Comparison of ENCODE assay signal across 8 mouse cellular contexts in the genomic region with DNA sequence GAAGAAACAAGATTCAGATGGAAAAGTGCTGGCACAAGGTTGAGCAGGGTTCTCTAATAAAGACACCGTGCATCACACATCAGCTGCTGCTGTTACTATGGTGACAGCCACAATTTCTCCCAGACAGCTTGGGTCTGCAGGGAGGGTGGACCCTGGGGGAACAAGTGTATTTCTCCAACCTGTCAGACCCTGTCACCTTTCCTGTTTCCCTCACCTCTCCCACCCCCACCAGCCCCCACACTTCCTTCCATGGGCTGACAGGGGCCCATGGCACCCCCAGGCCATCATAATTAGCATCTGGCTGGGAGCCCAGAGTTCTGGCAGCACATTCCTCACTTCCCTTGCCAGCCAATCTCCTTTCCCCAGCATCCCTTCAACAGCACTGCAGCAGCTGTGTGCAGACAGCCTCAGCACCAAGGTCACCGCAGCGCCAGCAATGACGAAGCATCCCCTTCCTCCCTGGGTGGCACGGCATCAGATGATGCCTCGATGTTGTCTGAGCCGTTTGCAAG. TPM values are rescaled to one million over a fixed set of nuclear protein-coding genes. Genes with fewer than 3 reads are reported as not detected.
A peak's percentile ranks its signal among the peaks of the same experiment; 100 is the strongest.
DNase-seq lines count a peak whose midpoint lies in the region; ATAC-seq lines count a peak whose summit lies in the region.

No protein-coding gene starts in this region.

- no peaks in the 10 kb centered on the region for H3K27me3 ChIP-seq in embryonic facial prominence, embryonic 14.5 days (replicated peaks; ENCODE audit: control insufficient read depth, insufficient read depth, low read length)
- H3K27me3 ChIP-seq in heart, embryonic 14.5 days (ENCODE audit: control insufficient read depth, insufficient read depth, low read length): no peaks in the 10 kb centered on the region
- no peaks in the 10 kb centered on the region for H3K27me3 ChIP-seq in kidney, embryonic 15.5 days
- no peaks in the 10 kb centered on the region for H3K27me3 ChIP-seq in limb, embryonic 12.5 days
- H3K27me3 ChIP-seq in neural tube, embryonic 15.5 days (replicated peaks): no peaks in the 10 kb centered on the region

- H3K9me3 ChIP-seq in embryonic facial prominence, embryonic 14.5 days (ENCODE audit: control insufficient read depth, low read length): no peaks in the 10 kb centered on the region
- no peaks in the 10 kb centered on the region for H3K9me3 ChIP-seq in heart, embryonic 14.5 days (ENCODE audit: control insufficient read depth, low read length)
- no peaks in the 10 kb centered on the region for H3K9me3 ChIP-seq in kidney, embryonic 15.5 days (replicated peaks)
- H3K9me3 ChIP-seq in limb, embryonic 12.5 days: no peaks in the 10 kb centered on the region
- H3K9me3 ChIP-seq in neural tube, embryonic 15.5 days (replicated peaks): no peaks in the 10 kb centered on the region

- peak; percentile 17 for DNase-seq in thymus, postnatal 4 days
- no peak for DNase-seq in thymus, postnatal 14 days
- peak; percentile 91 for DNase-seq in embryonic facial prominence, embryonic 14.5 days (ENCODE audit: low spot score)
- DNase-seq in spleen, postnatal 36 days (ENCODE audit: low spot score in 2 of 2): no peak

- 0 out of 2 replicates have a peak overlapping the region, but pooled peaks have one; percentile 28 for H3K9ac ChIP-seq in embryonic facial prominence, embryonic 14.5 days (ENCODE audit: low read depth, low read length)
- no peak overlapping the region for H3K9ac ChIP-seq in heart, embryonic 14.5 days (ENCODE audit: low read length)
- no peak overlapping the region for H3K9ac ChIP-seq in kidney, embryonic 15.5 days
- H3K9ac ChIP-seq in limb, embryonic 12.5 days (replicated peaks): no peak overlapping the region
- H3K9ac ChIP-seq in neural tube, embryonic 15.5 days (replicated peaks): 0 out of 2 replicates have a peak overlapping the region, but pooled peaks have one; percentile 14

- H3K36me3 ChIP-seq in embryonic facial prominence, embryonic 14.5 days (ENCODE audit: control insufficient read depth, insufficient read depth, low read length): no peaks in the 10 kb centered on the region
- H3K36me3 ChIP-seq in heart, embryonic 14.5 days (ENCODE audit: control insufficient read depth, insufficient read depth, low read length): no peaks in the 10 kb centered on the region
- no peaks in the 10 kb centered on the region for H3K36me3 ChIP-seq in kidney, embryonic 15.5 days
- H3K36me3 ChIP-seq in limb, embryonic 12.5 days: no peaks in the 10 kb centered on the region
- no peaks in the 10 kb centered on the region for H3K36me3 ChIP-seq in neural tube, embryonic 15.5 days

- peak overlapping the region; percentile 82 for H3K27ac ChIP-seq in embryonic facial prominence, embryonic 14.5 days (replicated peaks; ENCODE audit: low read depth, low read length)
- H3K27ac ChIP-seq in heart, embryonic 14.5 days (replicated peaks in 1 of 2; ENCODE audit: control insufficient read depth in 1 of 2, insufficient read depth in 1 of 2, low read depth in 2 of 2, low read length in 2 of 2): peak overlapping the region in 1 of 2 experiments; percentile 21; a peak in 1 of 4 replicates
- peak overlapping the region; percentile 63 for H3K27ac ChIP-seq in kidney, embryonic 15.5 days
- H3K27ac ChIP-seq in limb, embryonic 12.5 days: peak overlapping the region; percentile 93
- H3K27ac ChIP-seq in neural tube, embryonic 15.5 days (replicated peaks): peak overlapping the region; percentile 90

- under 1% methylated on average over 7 of the region's 7 CpGs for WGBS in embryonic facial prominence, embryonic 14.5 days
- WGBS in heart, embryonic 14.5 days: 0% methylated on average over 7 of the region's 7 CpGs
- 2% methylated on average over 7 of the region's 7 CpGs for WGBS in kidney, embryonic 15.5 days
- WGBS in limb, embryonic 12.5 days: under 1% methylated on average over 7 of the region's 7 CpGs
- 3% methylated on average over 7 of the region's 7 CpGs for WGBS in neural tube, embryonic 15.5 days

- peak; percentile 89 for ATAC-seq in embryonic facial prominence, embryonic 14.5 days (ENCODE audit: low read depth)
- ATAC-seq in heart, embryonic 14.5 days (ENCODE audit: insufficient number of reproducible peaks, insufficient read depth, low FRiP score, low read depth): peak; percentile 88
- peak; percentile 72 for ATAC-seq in kidney, embryonic 15.5 days (replicated peaks; ENCODE audit: low FRiP score)
- peak; percentile 77 for ATAC-seq in limb, embryonic 12.5 days (ENCODE audit: insufficient number of reproducible peaks, insufficient read depth, low FRiP score, low TSS enrichment, low read depth)
- peak; percentile 91 for ATAC-seq in neural tube, embryonic 15.5 days (ENCODE audit: low FRiP score)

- peak overlapping the region; percentile 47 for H3K4me2 ChIP-seq in embryonic facial prominence, embryonic 14.5 days (ENCODE audit: low read depth, low read length)
- peak overlapping the region; percentile 41 for H3K4me2 ChIP-seq in heart, embryonic 14.5 days (ENCODE audit: low read length)
- peak overlapping the region; percentile 57 for H3K4me2 ChIP-seq in kidney, embryonic 15.5 days
- peak overlapping the region; percentile 59 for H3K4me2 ChIP-seq in limb, embryonic 12.5 days
- H3K4me2 ChIP-seq in neural tube, embryonic 15.5 days: peak overlapping the region; percentile 56

- H3K4me3 ChIP-seq in embryonic facial prominence, embryonic 14.5 days (ENCODE audit: low read depth, low read length): peak overlapping the region; percentile 14
- 0 out of 4 replicates have a peak overlapping the region, but pooled peaks have one; percentile 0 to 2 for H3K4me3 ChIP-seq in heart, embryonic 14.5 days (ENCODE audit: control insufficient read depth in 1 of 2, insufficient read depth in 1 of 2, low read depth in 1 of 2, low read length in 2 of 2)
- H3K4me3 ChIP-seq in kidney, embryonic 15.5 days (replicated peaks): peak overlapping the region; percentile 27
- H3K4me3 ChIP-seq in limb, embryonic 12.5 days (replicated peaks): peak overlapping the region; percentile 27
- peak overlapping the region; percentile 25 for H3K4me3 ChIP-seq in neural tube, embryonic 15.5 days (replicated peaks)

- peaks cover 20% of the 10 kb centered on the region for H3K4me1 ChIP-seq in embryonic facial prominence, embryonic 14.5 days (ENCODE audit: control insufficient read depth, insufficient read depth, low read length)
- peaks cover 16 to 21% of the 10 kb centered on the region in 2 experiments for H3K4me1 ChIP-seq in heart, embryonic 14.5 days (ENCODE audit: control insufficient read depth in 2 of 2, insufficient read depth in 2 of 2, low read length in 2 of 2)
- H3K4me1 ChIP-seq in kidney, embryonic 15.5 days: peaks cover 20% of the 10 kb centered on the region
- H3K4me1 ChIP-seq in limb, embryonic 12.5 days (replicated peaks): peaks cover 55% of the 10 kb centered on the region
- H3K4me1 ChIP-seq in neural tube, embryonic 15.5 days: peaks cover 34% of the 10 kb centered on the region

RNA-seq across cellular contexts. Expression of gene Tnrc6a, which starts 39.4 kb away (rescaled TPM):
- 35.6 and 38.2 TPM in 2 replicates for polyA plus RNA-seq in embryonic facial prominence, embryonic 14.5 days (2014; fragmentation: Nextera tagmentation; extraction: Ambion mirVana)
- 34.1 and 36.0 TPM in 2 replicates for polyA plus RNA-seq in heart, embryonic 14.5 days (2014; fragmentation: Nextera tagmentation; extraction: Ambion mirVana)
- 52.3 and 57.0 TPM in 2 replicates for polyA plus RNA-seq in kidney, embryonic 15.5 days (2015; fragmentation: Nextera tagmentation; extraction: Ambion mirVana)
- polyA plus RNA-seq in limb, embryonic 12.5 days (2016; fragmentation: Nextera tagmentation; extraction: Ambion mirVana): 81.0 and 83.7 TPM in 2 replicates
- 51.6 and 53.7 TPM in 2 replicates for polyA plus RNA-seq in neural tube, embryonic 15.5 days (2015; fragmentation: Nextera tagmentation; extraction: Ambion mirVana)

Comparison
In these comparisons a context has a peak if more than half of its experiments do, and no peak if none do; other contexts are left out.
1. DNase-seq: peak in thymus, postnatal 4 days (single experiment) and embryonic facial prominence, embryonic 14.5 days (single experiment); none in thymus, postnatal 14 days (single experiment) and spleen, postnatal 36 days (0 of 2).
2. H3K9ac ChIP-seq: peak in embryonic facial prominence, embryonic 14.5 days (single experiment) and neural tube, embryonic 15.5 days (single experiment); none in heart, embryonic 14.5 days (single experiment), kidney, embryonic 15.5 days (single experiment) and limb, embryonic 12.5 days (single experiment).
3. Peak in every context shown above with its lines, with median percentiles within 50 percentile points of each other: ATAC-seq, H3K4me2 ChIP-seq and H3K4me3 ChIP-seq.